Mouse (Mus musculus) testis, adult 2 months (tissue): ENCODE results near the gene Foxd3. TPM values are rescaled to one million over a fixed set of nuclear protein-coding genes. Genes with fewer than 3 reads are reported as not detected.
A peak's percentile ranks its signal among the peaks of the same experiment; 100 is the strongest.

ENCODE experiments used
- H3K27ac ChIP-seq: fragments of 200-500 bp; 2 replicates; pipeline ENCODE4 v1.5.1; 2012; ENCODE audit warnings: low read depth, low read length; ENCODE audit not compliant: control insufficient read depth, insufficient read depth
- H3K27me3 ChIP-seq: fragments of 200-500 bp; 2 replicates; pipeline ENCODE4 v1.6.1; 2012; ENCODE audit warnings: mild to moderate bottlenecking, low read length, moderate library complexity; ENCODE audit not compliant: control insufficient read depth, insufficient read depth
- H3K36me3 ChIP-seq: fragments of 200-500 bp; 2 replicates; pipeline ENCODE4 v1.6.1; 2012; ENCODE audit warnings: mild to moderate bottlenecking, low read length; ENCODE audit not compliant: control insufficient read depth, insufficient read depth
- H3K4me1 ChIP-seq: fragments of 200-500 bp; 2 replicates; pipeline ENCODE4 v1.6.1; 2012; ENCODE audit warnings: low read length; ENCODE audit not compliant: control insufficient read depth, insufficient read depth
- H3K4me3 ChIP-seq: fragments of 200-500 bp; 2 replicates; pipeline ENCODE4 v1.5.1; 2012; ENCODE audit warnings: low read depth, mild to moderate bottlenecking, low read length, moderate library complexity, mixed read lengths; ENCODE audit not compliant: control insufficient read depth
- CTCF ChIP-seq: fragments of 200-500 bp; IDR thresholded peaks from 2 replicates; pipeline ENCODE4 v1.5.1; 2012; ENCODE audit warnings: low read depth, mild to moderate bottlenecking, inconsistent platforms, low read length, moderate library complexity; ENCODE audit not compliant: control insufficient read depth, insufficient read depth, insufficient replicate concordance
- POLR2A ChIP-seq: fragments of 200-500 bp; IDR thresholded peaks from 2 replicates; pipeline ENCODE4 v1.6.1; 2012; ENCODE audit warnings: low read depth, mild to moderate bottlenecking, inconsistent platforms, low read length, moderate library complexity; ENCODE audit not compliant: control insufficient read depth
- polyA plus RNA-seq: library from polyadenylated mRNA; depleted of rRNA; stranded (reverse); fragments of >200 nt; gene quantifications from 2 replicates; pipeline ENCODE4 v1.2.3, GENCODE M21; 2012

The Foxd3 gene
- polyA plus RNA-seq, 1 experiment = not detected

DNA sequence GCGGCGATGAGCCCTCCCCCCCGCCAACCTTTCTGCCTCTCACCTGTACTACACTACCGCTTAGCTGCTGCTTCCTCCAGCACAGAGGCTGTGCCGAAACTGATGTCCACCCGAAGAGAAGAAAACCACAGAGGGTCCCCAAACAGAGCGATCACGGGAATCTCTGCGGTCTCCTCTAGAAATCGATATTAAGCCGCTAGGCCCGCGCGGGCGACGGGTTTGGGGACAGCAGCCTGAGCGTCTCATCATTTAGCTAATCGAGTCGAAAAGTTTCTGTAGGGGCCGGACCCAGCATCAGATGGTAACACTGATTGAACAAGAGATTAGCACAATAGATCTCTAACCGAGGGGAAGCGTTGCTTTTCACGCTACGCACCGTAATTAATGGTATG, 2.9 kb upstream of the Foxd3 start:
- H3K4me3 ChIP-seq = no peak overlapping the region
- peaks cover 12% of the 10 kb centered on the region for H3K4me1 ChIP-seq
- no peak overlapping the region for H3K27ac ChIP-seq
- TF ChIP-seq CTCF (no peak), POLR2A (no peak)
- H3K36me3 ChIP-seq = no peaks in the 10 kb centered on the region
- peaks cover 7% of the 10 kb centered on the region for H3K27me3 ChIP-seq

DNA sequence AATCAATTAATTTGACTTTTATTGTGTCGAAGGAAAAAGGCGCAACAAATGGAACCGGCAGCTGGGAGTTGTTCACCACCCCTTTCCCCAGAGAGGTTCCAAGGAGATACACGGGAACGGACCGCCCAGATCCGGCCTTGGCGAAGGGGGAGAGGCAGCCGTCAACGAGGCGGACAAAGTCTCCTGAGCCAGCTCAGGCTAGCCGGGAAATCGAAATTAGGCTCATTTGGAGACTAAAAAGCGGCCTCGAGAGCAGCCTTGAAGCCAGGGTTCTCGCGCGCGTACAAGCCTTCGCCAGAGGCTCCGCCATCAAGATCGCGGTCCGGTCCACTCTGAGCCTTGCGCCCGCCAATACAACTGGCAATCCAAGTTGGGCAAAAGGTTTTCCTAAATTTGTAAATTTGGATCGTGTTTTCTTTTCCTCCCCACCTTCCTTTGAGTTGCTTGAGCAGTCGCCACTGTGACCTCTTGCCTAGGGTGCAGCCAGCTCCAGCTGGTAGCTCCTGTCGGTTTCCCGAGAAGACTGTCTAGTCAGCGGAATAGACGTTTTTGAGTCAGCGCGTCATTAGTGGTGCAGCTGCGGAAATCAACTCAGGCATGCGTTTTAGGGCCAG, 2.4 kb upstream of the Foxd3 start:
- no peak overlapping the region for H3K4me3 ChIP-seq

DNA sequence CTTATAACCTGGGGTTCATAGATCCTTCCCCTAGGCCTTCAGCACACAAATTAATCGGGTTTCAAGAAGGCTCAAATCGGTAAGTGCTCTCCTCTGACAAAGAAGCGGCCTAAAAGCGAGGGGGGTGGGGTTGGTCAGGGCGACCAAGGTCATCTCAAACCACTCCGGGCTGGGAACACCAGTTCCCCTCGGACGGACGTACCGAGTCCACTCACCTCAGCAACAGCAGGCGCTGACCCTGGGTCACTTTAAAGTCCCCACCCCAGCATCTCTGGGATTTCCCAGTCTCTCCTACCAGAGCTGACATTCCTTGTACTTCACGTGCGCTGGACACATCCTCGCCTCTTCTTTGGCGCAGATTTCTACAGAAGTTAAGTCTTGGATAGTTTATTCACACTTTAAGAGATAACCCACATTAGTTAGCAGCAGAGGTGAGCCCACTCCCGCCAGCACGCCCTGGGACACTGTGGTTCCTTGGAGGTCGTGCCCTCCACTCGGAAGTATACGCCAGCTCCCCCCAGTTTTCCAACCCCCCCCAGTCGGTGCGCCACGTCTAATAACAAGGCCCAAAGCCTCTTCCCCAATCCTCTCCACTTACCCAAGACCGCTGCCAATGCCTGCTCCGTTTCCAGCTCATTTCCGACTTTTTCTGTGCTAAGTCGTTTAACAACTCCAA, 1.3 kb upstream of the Foxd3 start:
- TF ChIP-seq CTCF (no peak), POLR2A (no peak)
- no peaks in the 10 kb centered on the region for H3K36me3 ChIP-seq
- peaks cover 7% of the 10 kb centered on the region for H3K27me3 ChIP-seq
- peaks cover 12% of the 10 kb centered on the region for H3K4me1 ChIP-seq
- H3K27ac ChIP-seq = no peak overlapping the region
- H3K4me3 ChIP-seq = no peak overlapping the region

More for the DNA sequence above, 2.4 kb upstream of the Foxd3 start:
- TF ChIP-seq POLR2A (no peak), CTCF (no peak)
- H3K27me3 ChIP-seq = peaks cover 7% of the 10 kb centered on the region
- no peaks in the 10 kb centered on the region for H3K36me3 ChIP-seq
- peaks cover 12% of the 10 kb centered on the region for H3K4me1 ChIP-seq
- H3K27ac ChIP-seq = no peak overlapping the region

DNA sequence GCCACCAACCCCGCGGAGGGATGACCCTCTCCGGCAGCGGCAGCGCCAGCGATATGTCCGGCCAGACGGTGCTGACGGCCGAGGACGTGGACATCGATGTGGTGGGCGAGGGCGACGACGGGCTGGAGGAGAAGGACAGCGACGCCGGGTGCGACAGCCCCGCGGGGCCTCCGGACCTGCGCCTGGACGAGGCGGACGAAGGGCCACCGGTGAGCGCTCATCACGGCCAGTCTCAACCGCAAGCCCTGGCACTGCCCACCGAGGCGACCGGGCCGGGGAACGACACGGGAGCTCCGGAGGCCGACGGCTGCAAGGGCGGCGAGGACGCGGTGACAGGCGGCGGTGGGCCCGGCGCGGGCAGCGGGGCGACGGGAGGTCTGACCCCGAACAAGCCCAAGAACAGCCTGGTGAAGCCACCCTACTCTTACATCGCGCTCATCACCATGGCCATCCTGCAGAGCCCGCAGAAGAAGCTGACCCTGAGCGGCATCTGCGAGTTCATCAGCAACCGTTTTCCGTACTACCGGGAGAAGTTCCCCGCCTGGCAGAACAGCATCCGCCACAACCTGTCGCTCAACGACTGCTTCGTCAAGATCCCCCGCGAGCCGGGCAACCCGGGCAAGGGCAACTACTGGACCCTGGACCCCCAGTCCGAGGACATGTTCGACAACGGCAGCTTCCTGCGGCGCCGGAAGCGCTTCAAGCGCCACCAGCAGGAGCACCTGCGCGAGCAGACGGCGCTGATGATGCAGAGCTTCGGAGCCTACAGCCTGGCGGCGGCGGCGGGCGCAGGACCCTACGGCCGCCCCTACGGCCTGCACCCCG, 718 bp downstream of the Foxd3 start:
- H3K27me3 ChIP-seq = peaks cover 5% of the 10 kb centered on the region
- H3K4me1 ChIP-seq = peaks cover 8% of the 10 kb centered on the region
- TF ChIP-seq POLR2A (no peak), CTCF (no peak)
- H3K4me3 ChIP-seq = peak overlapping the region; percentile 0
- H3K36me3 ChIP-seq = no peaks in the 10 kb centered on the region
- no peak overlapping the region for H3K27ac ChIP-seq

DNA sequence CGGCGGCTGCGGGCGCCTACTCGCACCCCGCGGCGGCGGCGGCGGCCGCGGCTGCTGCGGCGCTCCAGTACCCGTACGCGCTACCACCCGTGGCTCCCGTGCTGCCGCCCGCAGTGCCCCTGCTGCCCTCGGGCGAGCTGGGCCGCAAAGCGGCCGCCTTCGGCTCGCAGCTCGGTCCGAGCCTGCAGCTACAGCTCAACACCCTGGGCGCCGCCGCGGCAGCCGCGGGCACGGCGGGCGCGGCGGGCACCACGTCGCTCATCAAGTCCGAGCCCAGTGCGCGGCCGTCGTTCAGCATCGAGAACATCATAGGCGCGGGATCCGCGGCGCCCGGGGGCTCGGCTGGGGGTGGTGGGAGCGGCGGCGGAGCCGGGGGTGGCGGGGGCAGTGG, 1.3 kb downstream of the Foxd3 start:
- Histone ChIP-seq H3K27me3 (peaks cover 5% of the 10 kb centered on the region), H3K36me3 (no peaks in the 10 kb centered on the region), H3K4me3 (peak overlapping the region; percentile 0; the same call in 1 of the 2 replicates), H3K4me1 (peaks cover 8% of the 10 kb centered on the region), H3K27ac (no peak overlapping the region)
- TF ChIP-seq CTCF (no peak), POLR2A (no peak)

DNA sequence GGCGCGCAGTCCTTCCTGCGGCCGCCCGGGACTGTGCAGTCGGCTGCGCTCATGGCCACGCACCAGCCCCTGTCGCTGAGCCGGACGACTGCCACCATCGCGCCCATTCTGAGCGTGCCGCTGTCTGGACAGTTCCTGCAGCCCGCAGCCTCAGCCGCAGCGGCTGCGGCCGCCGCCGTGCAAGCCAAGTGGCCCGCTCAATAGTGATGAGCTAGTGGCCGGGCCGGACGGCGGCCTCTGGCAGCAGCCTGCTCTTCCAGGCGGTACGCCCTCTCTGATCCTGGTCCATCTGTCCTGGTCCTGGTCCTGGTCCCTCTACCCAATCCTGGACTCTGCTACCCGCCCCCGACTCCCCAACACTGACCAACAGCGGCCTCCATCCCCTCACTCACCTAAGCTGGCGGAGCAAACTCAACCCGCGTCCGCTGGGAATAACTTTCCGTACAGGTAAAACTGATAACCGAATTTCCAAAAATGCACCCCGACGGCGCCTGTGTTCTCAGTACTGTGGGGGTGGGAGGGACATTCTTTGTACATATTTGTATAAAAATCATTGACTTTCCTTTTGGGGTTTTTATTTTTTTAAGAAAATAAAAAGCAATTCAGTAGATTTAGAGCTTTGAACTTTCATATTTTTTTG, 1.9 kb downstream of the Foxd3 start:
- peaks cover 8% of the 10 kb centered on the region for H3K4me1 ChIP-seq
- peaks cover 5% of the 10 kb centered on the region for H3K27me3 ChIP-seq
- no peaks in the 10 kb centered on the region for H3K36me3 ChIP-seq
- no peak for TF ChIP-seq CTCF
- TF ChIP-seq POLR2A = no peak
- H3K27ac ChIP-seq = no peak overlapping the region
- H3K4me3 ChIP-seq = no peak overlapping the region

DNA sequence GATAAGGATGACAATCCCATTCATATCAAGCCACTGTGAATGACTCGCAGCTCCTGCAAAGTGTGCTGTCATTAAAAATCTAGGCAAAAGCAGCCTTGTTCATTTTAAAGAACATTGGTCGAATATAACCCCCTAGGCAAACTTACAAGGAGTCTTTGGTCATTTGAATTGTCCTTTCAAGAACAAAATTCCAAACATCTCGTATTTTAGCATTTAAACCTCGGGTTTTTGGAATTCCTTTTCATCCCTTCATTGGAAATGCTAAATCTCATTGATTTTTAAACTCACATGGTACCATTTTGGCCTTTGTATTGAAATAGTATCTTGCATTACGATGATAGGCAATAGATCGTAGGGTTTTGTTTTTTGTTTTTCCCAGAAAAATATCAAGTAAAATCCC, 2.8 kb downstream of the Foxd3 start:
- peaks cover 5% of the 10 kb centered on the region; the same call in 1 of the 2 replicates for H3K27me3 ChIP-seq
- no peak for TF ChIP-seq POLR2A
- TF ChIP-seq CTCF = no peak
- peaks cover 10% of the 10 kb centered on the region for H3K4me1 ChIP-seq

More for the DNA sequence above, 2.8 kb downstream of the Foxd3 start:
- no peak overlapping the region for H3K4me3 ChIP-seq
- H3K27ac ChIP-seq = no peak overlapping the region
- no peaks in the 10 kb centered on the region for H3K36me3 ChIP-seq
